ENCODE assay signal across 11 mouse cellular contexts in the genomic region with DNA sequence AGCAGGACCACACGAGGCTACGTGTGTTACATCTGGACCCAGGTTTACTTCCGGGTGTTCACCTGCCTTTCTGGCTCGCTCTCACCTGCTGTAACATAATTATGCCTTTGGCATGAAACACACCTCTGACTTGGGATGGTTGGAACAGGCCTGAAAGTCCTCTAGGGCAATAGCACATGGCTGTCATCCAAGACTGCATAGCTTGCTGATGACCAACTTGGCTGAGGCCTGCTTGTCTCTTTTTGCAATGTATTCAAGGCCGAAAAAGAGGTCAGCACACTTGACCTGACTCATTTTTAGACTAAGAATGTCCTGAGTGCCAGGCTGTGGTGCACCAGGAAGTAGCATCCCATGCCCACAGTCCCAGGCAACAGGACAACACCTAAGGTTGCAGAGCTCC. TPM values are rescaled to one million over a fixed set of nuclear protein-coding genes. Genes with fewer than 3 reads are reported as not detected.
DNase-seq lines count a peak whose midpoint lies in the region; ATAC-seq lines count a peak whose summit lies in the region.
"Had no signal": no experiment of that assay in that cellular context is flagged by ENCODE, and none has a peak within 500 bp of the region (broad histone marks: within the 10 kb centered on the region; RNA-seq: fewer than 3 reads in every experiment).

No protein-coding gene starts in this region.

- no peak overlapping the region for H3K9ac ChIP-seq in kidney, embryonic 14.5 days (ENCODE audit: low read depth, low read length)
- H3K9ac ChIP-seq in heart, embryonic 13.5 days: no peak overlapping the region
- H3K9ac ChIP-seq: liver, embryonic 13.5 days; neural tube, embryonic 13.5 days had no signal

- H3K4me3 ChIP-seq in kidney, embryonic 14.5 days (ENCODE audit: low read length): no peak overlapping the region
- H3K4me3 ChIP-seq in heart, embryonic 13.5 days: no peak overlapping the region
- H3K4me3 ChIP-seq: hindbrain, embryonic 10.5 days; liver, embryonic 13.5 days; neural tube, embryonic 13.5 days had no signal

- H3K36me3 ChIP-seq in kidney, embryonic 14.5 days (ENCODE audit: control insufficient read depth, insufficient read depth, low read length): no peaks in the 10 kb centered on the region
- H3K36me3 ChIP-seq in heart, embryonic 13.5 days: no peaks in the 10 kb centered on the region
- H3K36me3 ChIP-seq: hindbrain, embryonic 10.5 days; liver, embryonic 13.5 days; neural tube, embryonic 13.5 days had no signal

- H3K9me3 ChIP-seq in kidney, embryonic 14.5 days (ENCODE audit: control insufficient read depth, low read length): no peaks in the 10 kb centered on the region
- H3K9me3 ChIP-seq in heart, embryonic 13.5 days: no peaks in the 10 kb centered on the region
- H3K9me3 ChIP-seq: hindbrain, embryonic 10.5 days; liver, embryonic 13.5 days; neural tube, embryonic 13.5 days had no signal

- peak; percentile 74 for DNase-seq in kidney, adult 18-20 months
- DNase-seq in adrenal gland, adult 8-10 months: peak; percentile 77
- peak; percentile 67 for DNase-seq in lung, postnatal 14 days
- no peak for DNase-seq in spleen, adult 12 weeks (ENCODE audit: low spot score)
- DNase-seq in retina, embryonic 14.5 days (ENCODE audit: low spot score): no peak
- DNase-seq in embryo, embryonic 9.5 days (ENCODE audit: extremely low spot score): no peak
- DNase-seq: liver, embryonic 13.5 days had no signal

- H3K4me2 ChIP-seq in kidney, embryonic 14.5 days (replicated peaks; ENCODE audit: low read depth, low read length): no peak overlapping the region
- H3K4me2 ChIP-seq in heart, embryonic 13.5 days: no peak overlapping the region
- H3K4me2 ChIP-seq: liver, embryonic 13.5 days; neural tube, embryonic 13.5 days had no signal

- H3K4me1 ChIP-seq in kidney, embryonic 14.5 days (ENCODE audit: control insufficient read depth, insufficient read depth, low read length): no peaks in the 10 kb centered on the region
- H3K4me1 ChIP-seq in heart, embryonic 13.5 days: peaks cover 19% of the 10 kb centered on the region
- H3K4me1 ChIP-seq: hindbrain, embryonic 10.5 days; liver, embryonic 13.5 days; neural tube, embryonic 13.5 days had no signal

- no peak for ATAC-seq in kidney, embryonic 14.5 days (ENCODE audit: low FRiP score, low TSS enrichment)
- no peak for ATAC-seq in heart, embryonic 13.5 days (ENCODE audit: extremely low read depth, insufficient number of reproducible peaks, low FRiP score, low TSS enrichment)

- H3K27ac ChIP-seq in kidney, embryonic 14.5 days (ENCODE audit: low read depth, low read length): no peak overlapping the region
- peak overlapping the region; percentile 51 for H3K27ac ChIP-seq in heart, embryonic 13.5 days (replicated peaks)
- H3K27ac ChIP-seq: hindbrain, embryonic 10.5 days; liver, embryonic 13.5 days; neural tube, embryonic 13.5 days had no signal

- 83% methylated on average over 5 of the region's 5 CpGs for WGBS in kidney, embryonic 14.5 days
- WGBS in heart, embryonic 13.5 days: 71% methylated on average over 5 of the region's 5 CpGs

- no peaks in the 10 kb centered on the region for H3K27me3 ChIP-seq in kidney, embryonic 14.5 days (ENCODE audit: control insufficient read depth, insufficient read depth, low read length)
- no peaks in the 10 kb centered on the region for H3K27me3 ChIP-seq in heart, embryonic 13.5 days (replicated peaks)
- H3K27me3 ChIP-seq: liver, embryonic 13.5 days; neural tube, embryonic 13.5 days had no signal

RNA-seq across cellular contexts. Expression of gene Stk24, which starts 12.1 kb away (rescaled TPM):
- 24.2 and 51.5 TPM in 2 replicates for polyA plus RNA-seq in kidney, embryonic 14.5 days (2014; fragmentation: Nextera tagmentation; extraction: Ambion mirVana)
- 100 to 1,000 TPM; 100 to 130 (median 118) TPM for total RNA-seq in adrenal gland, adult 8-10 months (2022)
- polyA plus RNA-seq in heart, embryonic 13.5 days (2015; fragmentation: Nextera tagmentation; extraction: Ambion mirVana): 29.7 and 30.8 TPM in 2 replicates

Comparison
In these comparisons a context has a peak if more than half of its experiments do, and no peak if none do; other contexts are left out.
1. DNase-seq: peak in kidney, adult 18-20 months (single experiment), adrenal gland, adult 8-10 months (single experiment) and lung, postnatal 14 days (single experiment); none in spleen, adult 12 weeks (single experiment), retina, embryonic 14.5 days (single experiment) and embryo, embryonic 9.5 days (single experiment).